Mouse (Mus musculus) layer of hippocampus, postnatal 25 days (tissue): ENCODE measurements at regions not wholly inside any gene's neighbourhood (a gene's known extent, or its start where the extent isn't known, plus 50 kb on each side); places are given as distances from the start of the nearest gene placed in this dataset.
"Not testable (repeated sequence)": the region's sequence is repeated elsewhere in the genome, so short reads cannot be mapped to it uniquely, and the experiment has no call there.

Experiments
- DNase-seq, 2 experiments: peaks; one replicate each; pipeline ENCODE4 v3.0.0; 2022; ENCODE audit warnings: mixed read lengths in 2 of 2, low spot score in 1 of 2; ENCODE audit errors: extremely low spot score in 1 of 2

DNA sequence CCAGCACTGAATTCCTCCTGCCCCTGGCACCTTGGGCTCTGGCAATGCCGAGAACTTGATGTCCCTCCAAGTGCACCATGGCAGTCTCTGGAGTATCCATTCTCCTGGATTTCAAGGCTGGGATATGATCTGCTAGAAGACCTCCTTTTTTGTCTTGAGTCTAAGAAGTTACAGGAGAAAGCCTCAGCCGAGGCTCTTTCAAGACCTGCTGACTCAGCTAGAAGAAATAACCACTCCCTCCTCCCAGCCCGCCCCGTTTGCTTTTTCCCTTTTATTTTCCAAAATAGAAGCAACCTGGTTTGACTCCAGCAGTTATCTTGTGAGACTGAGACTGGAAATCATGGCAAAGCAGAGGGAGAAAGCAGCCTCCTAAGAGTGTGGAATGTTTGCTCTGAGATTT lies 136.8 kb upstream of the Rgma start:
- no peak for DNase-seq

DNA sequence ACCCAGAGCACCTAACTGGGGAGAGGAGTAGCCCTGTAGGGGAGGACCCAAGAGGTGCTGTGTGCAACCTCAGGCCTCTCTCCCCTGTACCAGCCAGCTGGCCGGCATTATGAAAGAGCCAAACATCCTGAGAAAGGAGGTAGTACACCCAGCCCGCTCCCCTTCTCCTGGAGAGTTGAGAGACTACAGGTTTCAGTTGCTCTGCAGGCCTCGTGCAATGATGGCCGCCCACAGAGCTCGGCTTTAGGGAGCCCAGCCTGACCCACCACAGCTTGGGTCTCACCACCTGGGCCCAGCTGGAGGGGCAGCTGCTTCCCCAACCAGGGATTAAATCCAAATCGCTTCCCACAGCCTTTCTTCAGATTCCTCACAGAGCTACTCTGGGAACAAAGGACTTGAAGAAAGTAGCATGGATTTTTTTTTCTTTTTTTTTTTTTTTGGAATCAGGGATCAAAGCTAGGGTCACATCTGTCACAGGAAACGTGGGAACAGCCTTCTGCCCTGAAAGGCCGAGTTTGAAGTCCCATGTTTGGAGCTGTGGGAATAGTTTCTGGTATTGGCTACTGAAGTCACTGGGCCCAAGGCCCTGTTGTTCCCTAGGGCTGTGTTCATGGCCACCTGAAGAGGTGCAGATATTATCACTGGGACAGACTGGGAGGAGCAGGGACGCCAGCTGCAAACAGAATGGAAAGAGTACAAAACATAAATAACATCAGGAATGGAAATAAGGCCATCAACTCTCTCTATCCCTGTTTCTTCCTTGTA lies 131.5 kb upstream of the Rgma start:
- no peak for DNase-seq

DNA sequence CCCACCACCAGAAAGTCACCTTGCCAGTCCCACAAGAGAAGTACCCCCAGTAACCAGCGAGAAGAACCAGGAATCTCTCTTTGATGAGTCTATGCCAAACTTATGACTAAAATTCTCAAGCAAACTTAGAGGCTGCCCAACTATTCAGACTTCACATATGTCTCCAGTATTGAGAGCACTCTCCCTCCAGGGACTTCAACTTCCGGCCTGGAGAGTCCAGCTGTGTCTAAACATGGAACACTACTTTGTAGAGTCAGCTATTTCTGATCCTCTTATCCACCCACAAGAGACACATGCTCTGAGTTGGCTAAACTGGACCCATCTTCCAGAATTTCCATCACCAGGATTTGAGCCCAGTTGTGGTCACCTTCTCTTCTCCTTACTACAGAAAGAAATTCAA lies 129.9 kb upstream of the Rgma start:
- no peak for DNase-seq

DNA sequence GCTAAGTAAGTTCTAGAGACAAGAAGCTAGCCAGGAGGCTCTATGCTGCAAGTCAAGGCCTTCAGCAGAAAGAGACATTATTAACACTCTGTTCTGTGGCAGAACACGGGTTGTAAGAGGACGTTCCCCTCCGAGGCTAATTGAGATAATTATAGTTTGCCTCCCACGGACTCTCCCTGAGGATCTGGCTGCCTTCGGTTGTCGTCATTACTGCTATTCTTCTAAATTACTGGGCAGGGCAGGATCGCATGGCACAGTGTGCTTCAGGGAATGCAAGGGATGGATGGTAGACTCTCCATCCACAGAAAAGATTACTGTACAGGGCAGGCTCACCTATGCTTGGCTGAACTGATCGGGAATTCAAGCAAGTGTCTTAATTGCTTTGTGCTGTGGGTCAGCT lies 124.7 kb upstream of the Rgma start:
- DNase-seq = no peak

DNA sequence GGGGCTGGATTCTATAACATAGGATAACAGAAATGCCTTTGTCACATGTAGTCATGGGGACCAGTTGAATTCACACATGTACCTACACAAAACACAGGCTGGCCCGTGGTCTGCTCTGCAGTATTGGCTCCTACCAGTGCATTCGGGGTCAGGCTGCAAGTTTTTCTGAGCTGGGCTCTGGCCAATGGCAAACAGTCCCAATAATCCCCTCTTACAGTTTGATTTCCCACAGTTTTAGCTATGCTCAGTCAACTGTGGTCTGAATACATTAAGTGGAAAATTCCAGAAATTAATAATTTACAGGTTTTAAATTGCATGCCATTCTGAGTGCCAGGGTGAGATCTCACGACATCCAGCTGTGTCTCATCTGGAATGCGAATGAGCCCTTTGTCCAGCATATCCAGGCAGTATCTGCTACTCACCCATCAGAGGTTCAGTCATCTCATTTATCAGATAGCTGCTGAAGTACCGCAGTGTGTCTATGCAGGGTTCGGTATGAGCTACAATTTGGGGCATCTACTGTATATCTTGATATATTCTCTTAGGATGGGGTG lies 124.0 kb upstream of the Rgma start:
- DNase-seq = no peak

DNA sequence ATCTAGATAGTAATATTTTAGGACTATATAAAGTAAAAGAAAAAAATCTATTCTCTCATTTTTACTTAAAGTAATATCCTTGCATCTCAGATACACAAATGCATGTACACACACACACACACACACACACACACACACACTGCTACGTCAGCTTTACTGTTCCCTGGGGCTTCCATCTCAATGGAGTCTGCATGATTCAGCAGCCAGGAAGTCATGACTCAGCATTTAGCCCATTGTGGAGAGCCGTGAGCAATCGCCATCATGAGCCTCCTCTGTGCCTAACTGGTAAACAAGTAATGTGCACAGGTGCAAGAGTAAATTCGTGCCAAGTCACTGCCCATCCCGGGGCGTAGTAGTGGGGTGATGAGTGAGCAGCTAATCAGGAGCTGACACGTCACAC lies 120.3 kb upstream of the Rgma start:
- DNase-seq = not testable (repeated sequence)

DNA sequence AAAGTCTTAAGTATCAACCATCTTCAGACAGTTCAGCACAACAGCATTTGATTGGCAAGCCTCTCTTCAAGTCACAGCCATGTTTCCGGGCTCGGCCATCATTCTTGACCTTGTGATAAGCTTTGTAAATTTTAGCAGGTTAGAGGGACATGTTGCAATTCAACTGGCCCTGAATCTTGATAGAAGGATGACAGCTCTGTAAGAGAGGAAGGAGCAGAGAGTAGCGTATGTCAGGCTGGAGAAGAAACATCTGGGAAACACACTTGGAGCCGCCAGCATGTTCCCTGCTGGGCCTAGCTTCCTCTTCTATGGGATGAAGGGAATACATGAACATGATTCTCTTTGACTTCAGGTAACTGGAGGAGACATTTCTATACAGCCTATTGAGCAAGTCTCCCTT lies 115.2 kb upstream of the Rgma start:
- no peak for DNase-seq

DNA sequence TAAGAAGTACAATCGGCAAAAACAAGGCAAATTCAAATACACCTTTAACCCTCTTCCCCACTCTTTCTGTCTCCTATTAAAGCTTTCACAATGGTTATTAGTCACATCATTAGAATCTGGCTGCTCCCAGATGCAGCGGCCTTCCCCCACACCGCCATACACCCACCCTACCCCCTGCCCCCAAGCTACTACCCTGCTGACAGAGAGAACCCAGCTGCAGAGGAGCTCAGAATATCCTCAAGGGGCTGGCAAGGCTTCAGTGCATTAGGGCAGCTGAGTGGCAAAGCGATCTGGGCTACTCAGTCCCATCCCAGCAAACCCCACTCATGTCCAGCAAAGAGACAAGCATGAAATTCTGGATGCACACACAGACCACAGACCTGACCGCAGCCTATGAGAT lies 113.6 kb upstream of the Rgma start:
- no peak for DNase-seq

DNA sequence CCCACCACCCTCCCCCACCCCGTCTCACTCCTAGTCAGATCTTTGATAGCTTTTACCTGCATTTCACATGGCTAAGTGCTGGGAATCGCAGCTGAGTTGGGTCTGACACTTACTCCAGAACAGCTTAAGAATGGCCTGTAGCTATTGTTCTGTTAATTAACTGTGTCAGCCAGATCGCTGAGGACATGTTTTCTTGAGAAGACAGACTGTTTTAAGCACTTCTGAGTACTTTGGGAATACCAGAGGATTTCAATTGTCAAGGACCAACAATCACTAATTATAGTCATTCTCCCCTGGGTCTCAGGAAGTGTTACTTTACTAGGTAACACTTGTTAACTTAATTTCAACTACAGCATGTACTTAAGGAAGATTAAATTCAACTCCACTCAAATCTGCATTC lies 112.8 kb upstream of the Rgma start:
- no peak for DNase-seq

DNA sequence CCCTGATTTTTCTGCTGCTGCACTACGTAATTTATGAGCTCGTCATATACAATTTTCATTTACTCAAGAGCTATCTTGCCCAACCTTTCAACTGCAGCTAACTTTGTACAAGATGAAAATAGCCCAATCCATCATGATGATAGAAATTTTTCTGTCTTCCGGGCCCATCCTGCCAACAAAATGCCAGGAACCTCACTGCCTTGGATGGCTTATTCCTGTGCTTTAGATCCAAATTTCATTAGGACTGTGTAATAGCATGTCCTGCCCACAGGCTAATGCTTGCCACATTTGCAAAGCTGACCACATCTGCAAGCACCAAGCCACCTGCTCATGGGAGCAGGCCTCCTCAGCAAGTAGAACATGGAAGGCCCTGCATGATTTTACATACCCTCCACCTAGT lies 105.7 kb upstream of the Rgma start:
- no peak for DNase-seq

DNA sequence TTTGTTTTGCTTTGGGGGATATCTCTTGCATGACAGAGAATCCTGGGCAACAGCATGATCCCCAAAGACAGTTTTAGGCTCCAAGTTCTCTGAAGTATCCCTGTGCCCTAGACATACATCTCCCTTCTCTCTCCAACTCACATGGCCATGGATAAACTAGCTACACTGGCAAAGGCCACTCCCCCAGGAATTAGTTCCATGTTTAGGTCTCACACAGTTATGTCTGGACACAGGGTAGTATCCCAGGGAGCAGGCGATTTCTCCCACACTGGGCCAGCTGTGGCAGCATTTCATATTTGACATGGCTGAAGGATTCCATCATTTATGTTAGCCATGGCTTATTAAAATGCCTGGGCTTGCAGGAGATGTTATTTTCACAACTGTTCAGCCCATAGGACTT lies 102.5 kb upstream of the Rgma start:
- DNase-seq = no peak

DNA sequence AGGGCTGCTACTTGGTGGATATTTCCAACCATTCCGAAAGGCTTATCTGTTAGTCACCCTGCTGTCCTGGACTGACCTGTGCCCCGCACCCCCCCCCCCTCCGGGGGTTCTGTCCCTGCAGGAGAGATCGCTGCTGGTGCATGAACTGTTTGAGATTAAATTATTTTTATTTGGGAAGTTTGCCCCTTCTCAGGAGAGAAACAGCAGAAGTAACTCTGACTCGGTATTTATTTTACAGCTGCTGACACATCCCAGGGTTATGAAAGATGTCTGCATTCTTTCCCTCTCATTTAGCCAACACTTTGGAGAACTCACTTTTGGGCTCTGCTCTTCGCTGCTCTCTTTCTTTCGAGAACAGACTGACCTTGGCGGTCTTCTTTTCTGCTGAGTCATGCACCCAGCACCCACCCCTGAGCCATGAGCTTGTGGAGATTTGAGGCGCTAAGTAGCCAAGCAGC lies 99.5 kb upstream of the Rgma start:
- no peak for DNase-seq

DNA sequence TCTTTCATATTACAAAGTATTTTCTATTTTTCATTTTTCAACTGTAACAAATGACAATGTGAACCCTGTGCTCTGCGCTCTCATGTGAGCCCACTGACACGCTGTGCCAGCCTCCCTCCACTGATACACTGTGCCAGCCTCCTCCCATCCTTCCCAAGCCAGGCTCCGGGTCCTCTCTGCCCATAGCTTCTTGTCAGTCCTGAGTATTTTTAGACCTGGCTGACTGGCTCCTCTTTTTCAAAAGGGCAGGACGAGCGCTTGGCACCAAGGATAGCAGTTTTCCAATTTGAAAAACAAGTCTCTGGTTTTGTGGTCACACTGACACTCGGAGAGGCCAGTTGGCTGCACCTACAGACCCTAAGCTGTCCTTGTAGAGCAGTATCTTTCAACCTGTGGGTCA lies 96.7 kb upstream of the Rgma start:
- DNase-seq = no peak

DNA sequence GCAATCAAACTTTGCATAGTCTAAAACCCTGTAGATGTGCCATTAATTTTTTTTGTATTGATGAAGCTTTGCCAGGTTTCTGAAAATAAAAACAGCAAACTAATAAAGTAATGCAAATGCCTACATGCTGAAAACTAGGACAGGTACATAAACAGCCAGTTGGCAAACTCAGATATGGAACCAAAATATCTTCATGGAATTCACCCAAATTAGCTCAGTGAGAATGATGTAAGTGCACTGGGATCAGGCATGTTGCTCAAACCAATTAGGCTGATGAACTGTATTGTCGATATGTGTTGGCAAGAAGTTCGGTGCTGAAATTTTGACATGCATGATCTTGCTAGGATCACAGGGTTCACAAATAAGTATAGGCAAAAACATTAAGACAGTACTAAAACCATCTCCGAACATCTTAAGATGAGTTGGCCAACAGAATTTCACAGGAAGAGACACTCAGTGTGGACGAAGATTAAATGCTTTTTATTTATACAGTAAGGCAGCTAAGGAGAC lies 95.3 kb upstream of the Rgma start:
- no peak for DNase-seq

DNA sequence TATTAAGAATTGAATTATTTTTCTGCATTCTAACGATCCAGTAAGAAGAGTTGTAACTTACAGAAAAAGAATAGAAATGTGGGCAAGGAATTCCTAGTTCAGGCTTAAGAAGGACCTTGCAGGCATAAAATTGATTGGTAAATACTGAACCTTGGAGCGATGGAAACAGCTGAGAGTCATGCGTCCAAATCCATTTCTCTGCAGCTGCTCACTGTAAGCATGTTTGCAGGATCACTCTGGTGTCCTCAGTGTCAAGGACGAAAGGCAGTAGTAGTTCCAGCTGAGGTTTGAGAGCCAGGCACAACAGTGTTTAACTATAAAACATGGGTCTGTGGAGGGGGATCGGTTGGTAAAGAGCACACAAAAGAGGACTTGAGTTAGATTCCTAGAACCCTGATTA lies 89.1 kb upstream of the Rgma start:
- DNase-seq = no peak

DNA sequence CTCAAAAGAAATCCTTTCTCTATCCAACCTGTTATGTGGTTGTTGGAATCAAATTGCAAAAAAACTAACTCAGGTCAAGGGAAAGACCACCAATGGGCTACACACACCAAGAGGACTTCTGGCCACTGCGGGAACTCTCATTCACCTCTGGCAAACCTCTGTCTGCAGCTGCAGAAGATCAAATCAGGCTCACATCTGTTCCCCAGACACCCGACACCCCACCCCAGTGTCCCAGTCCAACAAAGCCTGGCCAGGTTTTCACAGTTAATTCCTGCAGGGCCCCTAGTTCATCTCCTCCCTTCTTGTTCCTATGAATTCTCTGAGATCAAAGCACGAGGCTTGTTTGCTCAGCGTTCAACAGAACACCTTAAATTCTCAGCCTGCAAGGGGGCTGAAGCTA lies 82.0 kb upstream of the Rgma start:
- no peak for DNase-seq

DNA sequence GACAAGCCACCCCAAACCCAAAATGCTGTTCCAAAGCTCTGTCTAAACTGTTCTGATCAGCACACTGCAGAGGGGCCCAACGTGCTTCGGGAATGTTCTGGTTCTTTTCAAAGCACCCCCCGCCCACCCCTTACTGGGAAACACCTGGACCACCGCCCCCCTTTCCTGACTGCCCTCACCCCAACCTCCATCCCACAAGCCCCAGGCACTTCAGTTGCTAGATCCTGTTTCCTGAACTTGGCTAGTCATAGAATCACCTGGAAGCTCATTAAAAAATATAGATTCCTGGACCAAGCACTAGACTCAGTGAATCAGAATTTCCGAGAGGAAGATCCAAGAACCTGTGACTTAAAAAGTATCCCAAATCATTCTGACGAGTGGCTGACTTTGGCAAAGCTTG lies 80.9 kb upstream of the Rgma start:
- no peak for DNase-seq

DNA sequence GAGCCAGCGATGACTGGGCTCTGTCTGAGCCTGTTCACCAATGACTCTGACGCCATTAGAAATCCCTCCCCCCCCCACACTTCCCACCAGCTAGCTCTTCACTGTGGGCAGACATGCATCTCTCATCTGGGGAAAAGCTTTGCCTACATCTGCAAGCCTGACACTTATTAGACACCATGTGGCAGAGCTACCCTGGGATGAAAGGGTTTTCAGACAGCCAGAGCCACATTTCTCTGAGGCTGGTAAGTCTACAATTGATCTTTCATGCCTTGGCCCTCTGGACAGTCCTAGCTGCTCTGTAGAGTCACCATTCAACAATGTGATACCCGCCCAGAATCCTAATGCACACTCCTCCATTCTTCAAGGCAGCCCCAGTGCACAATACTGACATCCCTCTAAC lies 72.8 kb upstream of the Rgma start:
- DNase-seq = no peak

DNA sequence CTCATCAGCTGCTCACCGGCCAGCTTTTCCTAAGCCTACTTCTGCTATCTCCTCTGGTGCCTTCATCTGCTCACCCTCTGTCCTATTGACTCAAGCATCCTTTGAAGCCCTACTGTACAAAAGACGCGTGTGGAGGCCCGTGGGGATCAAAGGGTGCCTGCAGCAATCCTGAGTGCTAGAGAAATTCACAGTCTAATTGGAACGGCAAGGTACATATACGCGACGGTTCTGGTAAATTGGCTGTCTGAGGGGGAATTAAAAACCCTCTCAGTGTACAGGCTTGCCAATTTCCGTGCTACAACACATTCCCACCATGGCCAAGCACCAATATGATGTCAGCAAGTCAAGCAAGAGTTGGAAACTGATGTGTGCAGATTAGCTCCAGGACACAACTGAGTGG lies 71.5 kb upstream of the Rgma start:
- no peak for DNase-seq

DNA sequence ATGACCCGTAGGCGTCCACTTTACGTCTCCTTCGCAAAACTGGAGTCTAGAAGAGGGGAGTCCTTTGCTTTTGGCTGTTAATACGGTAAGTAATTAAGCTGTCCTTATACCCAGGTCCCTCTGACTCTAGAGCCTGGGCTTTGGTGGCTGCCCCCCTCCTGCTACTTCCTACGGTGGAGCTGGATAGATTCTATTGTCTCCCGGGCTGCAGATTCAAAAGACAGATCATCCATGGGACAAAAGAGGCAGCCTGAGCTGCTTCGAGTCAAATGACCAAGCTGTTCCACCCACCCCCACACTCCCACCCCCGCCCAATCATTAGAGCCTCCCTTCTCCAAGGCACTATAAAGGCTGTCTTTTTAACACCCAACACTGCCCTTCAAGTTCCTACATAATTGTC lies 70.5 kb upstream of the Rgma start:
- DNase-seq = no peak

DNA sequence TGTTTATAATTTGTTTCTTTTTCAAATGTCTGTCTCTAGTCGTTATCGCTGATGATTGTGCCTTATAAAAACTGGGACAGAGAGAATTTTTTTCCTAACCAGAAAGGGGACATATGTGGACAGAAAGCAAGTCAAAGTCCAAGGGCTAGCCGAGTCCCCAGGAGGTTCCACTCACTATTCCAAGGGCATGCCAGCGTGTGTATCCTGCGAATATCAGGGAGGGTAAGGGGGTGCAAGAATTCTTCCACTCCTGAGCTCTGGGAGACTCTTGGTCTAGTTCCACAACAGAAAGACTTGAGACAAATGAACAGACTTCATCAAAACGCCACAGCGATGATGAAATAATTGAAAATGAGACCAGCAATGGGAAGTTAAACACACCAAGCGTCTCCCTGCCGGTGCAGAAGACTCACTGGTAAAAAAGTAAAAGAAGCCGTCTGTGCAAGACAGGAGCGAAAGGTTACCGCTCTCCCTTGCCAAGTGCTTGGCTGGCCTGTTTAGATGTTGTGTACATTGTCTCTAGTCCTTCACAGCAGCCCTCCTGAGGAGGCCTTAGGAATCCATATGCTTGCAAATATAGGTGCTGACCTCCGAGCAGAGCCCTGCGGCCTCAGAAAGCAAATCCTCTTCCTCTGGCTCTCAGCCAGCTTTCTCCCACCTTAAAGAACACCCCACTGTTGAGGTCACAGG lies 69.9 kb upstream of the Rgma start:
- DNase-seq = no peak

DNA sequence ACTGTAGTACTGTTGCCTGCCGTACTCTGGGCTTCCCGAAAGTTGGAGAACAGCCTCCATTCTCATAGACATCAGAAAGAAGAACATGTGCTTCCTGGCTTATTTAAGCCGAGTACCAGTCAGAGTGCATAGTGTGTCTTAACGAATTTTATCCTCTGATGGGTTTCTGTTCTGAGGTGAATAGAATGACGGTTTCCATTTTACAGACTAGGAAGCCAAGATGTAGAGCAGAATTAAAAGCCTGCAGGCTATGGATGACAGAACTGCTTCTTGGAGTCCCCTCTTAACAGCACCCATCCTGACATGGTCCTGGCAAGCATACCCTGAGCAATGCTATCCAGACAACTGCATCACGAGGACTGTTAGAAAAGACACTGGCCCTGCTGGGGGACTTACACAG lies 69.0 kb upstream of the Rgma start:
- no peak for DNase-seq
